Mouse (Mus musculus) lung, postnatal 0 days (tissue): ENCODE measurements around the gene Olfr866. TPM values are rescaled to one million over a fixed set of nuclear protein-coding genes. Genes with fewer than 3 reads are reported as not detected.

Source experiments
- ATAC-seq: fragments of 200-750 bp; cut with Nextera tagmentation; 2 replicates; pipeline ENCODE4 v1.8.0; 2017; ENCODE audit warnings: moderate library complexity
- DNase-seq: peaks from one replicate; pipeline ENCODE4 v3.0.0-alpha.2; 2016; ENCODE audit warnings: low spot score
- H3K27ac ChIP-seq: fragments of 300-500 bp; sonication (generic); 2 replicates; pipeline ENCODE4 v1.5.1; 2014; ENCODE audit warnings: antibody characterized with exemption, mild to moderate bottlenecking, low read length, mixed read lengths
- H3K27me3 ChIP-seq: fragments of 300-500 bp; sonication (generic); replicated peaks from 2 replicates; pipeline ENCODE4 v1.6.1; 2014; ENCODE audit warnings: low read length, mixed read lengths; ENCODE audit not compliant: insufficient read depth
- H3K36me3 ChIP-seq: fragments of 300-500 bp; sonication (generic); 2 replicates; pipeline ENCODE4 v1.6.1; 2014; ENCODE audit warnings: low read length, mixed read lengths; ENCODE audit not compliant: insufficient read depth
- H3K4me1 ChIP-seq: fragments of 300-500 bp; sonication (generic); 2 replicates; pipeline ENCODE4 v1.6.1; 2014; ENCODE audit warnings: antibody characterized with exemption, low read depth, low read length, mixed read lengths; ENCODE audit not compliant: insufficient read depth
- H3K4me2 ChIP-seq: fragments of 300-500 bp; sonication (generic); replicated peaks from 2 replicates; pipeline ENCODE4 v1.6.1; 2014; ENCODE audit warnings: low read depth, mild to moderate bottlenecking, low read length, moderate library complexity, mixed read lengths
- H3K4me3 ChIP-seq: fragments of 300-500 bp; sonication (generic); 2 replicates; pipeline ENCODE4 v1.5.1; 2014; ENCODE audit warnings: low read depth, low read length
- H3K9ac ChIP-seq: fragments of 300-500 bp; sonication (generic); replicated peaks from 2 replicates; pipeline ENCODE4 v1.6.1; 2014; ENCODE audit warnings: low read depth, mild to moderate bottlenecking
- H3K9me3 ChIP-seq: fragments of 300-500 bp; sonication (generic); 2 replicates; pipeline ENCODE4 v1.6.1; 2016; ENCODE audit warnings: low read length, mixed read lengths
- CTCF ChIP-seq: IDR thresholded peaks from 2 replicates; pipeline ENCODE4 v1.5.1; 2016; ENCODE audit warnings: antibody characterized with exemption, mild to moderate bottlenecking
- EP300 ChIP-seq: IDR thresholded peaks from 2 replicates; pipeline ENCODE4 v1.6.1; 2016; ENCODE audit warnings: antibody characterized with exemption, mild to moderate bottlenecking, control low read depth
- WGBS: fragments of 180-500 bp; shearing (Covaris S2); extraction: QIAGEN DNeasy Blood & Tissue Kit; methylation state at CpG from one replicate; pipeline ENCODE4 v1.1.7; 2014; 5-methylcytosine and 5-hydroxymethylcytosine counted together
- microRNA-seq: library from miRNA; unstranded; fragments of <30 nt; microRNA quantifications from one replicate; pipeline ENCODE4, GENCODE M21; 2016
- polyA plus RNA-seq: library from polyadenylated mRNA; unstranded; fragments of >200 nt; fragmentation: Nextera tagmentation; extraction: Ambion mirVana; gene quantifications from 2 replicates; pipeline ENCODE4 v1.2.1, GENCODE M21; 2015

The Olfr866 gene
- polyA plus RNA-seq: not detected in 2 replicates

DNA sequence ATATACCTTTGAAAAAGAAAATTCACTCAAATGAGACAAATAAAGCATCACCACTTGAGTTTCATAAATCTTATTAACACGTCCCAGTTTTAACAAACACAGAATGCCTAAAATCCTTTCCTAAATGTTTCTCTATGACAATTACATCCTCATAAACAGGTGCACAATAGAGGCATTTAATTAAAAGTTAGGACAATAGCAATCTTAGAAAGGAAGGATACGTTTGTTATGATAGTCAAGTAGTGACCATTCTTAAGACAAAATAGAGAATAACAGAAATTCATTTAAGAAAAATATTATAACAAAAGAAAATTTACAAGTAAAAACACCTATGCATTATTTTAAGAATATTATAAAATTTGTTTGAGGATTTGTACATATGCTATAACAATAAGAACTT, at the start of gene Olfr866:
Gene Olfr866 (minus strand): TSS at position 101 of the 400 bp plus-strand sequence.
- Histone ChIP-seq H3K27ac (no peak within 1 kb of the TSS), H3K36me3 (no peaks in the 10 kb centered on the region), H3K4me2 (no peak within 1 kb of the TSS), H3K27me3 (no peaks in the 10 kb centered on the region), H3K4me3 (no peak within 1 kb of the TSS), H3K9me3 (no peaks in the 10 kb centered on the region), H3K4me1 (no peaks in the 10 kb centered on the region), H3K9ac (no peak within 1 kb of the TSS)
- TF ChIP-seq EP300: no peak
- TF ChIP-seq CTCF: no peak
- DNase-seq (no peak), ATAC-seq (no peak)
- 62% methylated on average over 2 of the region's 2 CpGs for WGBS

DNA sequence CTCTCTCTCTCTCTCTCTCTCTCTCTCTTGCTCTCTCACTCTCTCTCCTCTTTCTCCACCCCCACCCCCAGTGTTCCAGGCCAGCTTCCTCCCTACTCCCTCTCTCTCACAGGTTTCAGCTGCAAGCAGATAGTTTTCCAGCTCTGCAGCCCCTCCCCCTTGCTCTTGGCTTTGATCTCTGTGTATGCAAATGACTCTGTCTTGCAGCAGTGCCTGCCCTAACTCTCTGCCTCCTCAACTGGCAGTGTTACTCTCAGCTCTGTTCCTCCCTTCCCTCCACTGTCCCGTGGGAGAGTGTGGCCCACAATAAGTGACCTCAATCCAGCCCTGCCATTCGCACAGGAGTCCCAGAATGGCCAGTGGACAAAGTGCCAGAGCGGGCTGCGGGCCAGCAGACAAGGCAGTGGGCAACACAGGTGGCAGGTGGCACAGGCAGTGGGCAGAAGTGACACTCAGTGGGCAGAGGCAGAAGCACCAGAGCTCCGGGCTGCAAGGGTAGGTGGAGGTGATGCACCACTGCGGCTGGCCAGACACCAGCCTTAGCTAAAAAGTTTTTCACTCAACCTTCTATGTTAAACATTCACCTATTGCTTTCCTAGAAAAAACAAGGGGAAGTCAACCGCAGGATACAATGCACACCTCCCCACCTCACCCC, 45.8 kb upstream of the Olfr866 start:
- H3K4me2 ChIP-seq: no peak overlapping the region
- H3K4me3 ChIP-seq: no peak overlapping the region
- no peak overlapping the region for H3K27ac ChIP-seq
- no peaks in the 10 kb centered on the region; the same call in 1 of the 2 replicates for H3K9me3 ChIP-seq
- ATAC-seq (no peak), DNase-seq (no peak)
- H3K9ac ChIP-seq: no peak overlapping the region
- H3K27me3 ChIP-seq: no peaks in the 10 kb centered on the region
- 53% methylated on average over 7 of the region's 7 CpGs for WGBS
- no peaks in the 10 kb centered on the region for H3K36me3 ChIP-seq
- no peaks in the 10 kb centered on the region for H3K4me1 ChIP-seq
- TF ChIP-seq CTCF: no peak
- TF ChIP-seq EP300: no peak

DNA sequence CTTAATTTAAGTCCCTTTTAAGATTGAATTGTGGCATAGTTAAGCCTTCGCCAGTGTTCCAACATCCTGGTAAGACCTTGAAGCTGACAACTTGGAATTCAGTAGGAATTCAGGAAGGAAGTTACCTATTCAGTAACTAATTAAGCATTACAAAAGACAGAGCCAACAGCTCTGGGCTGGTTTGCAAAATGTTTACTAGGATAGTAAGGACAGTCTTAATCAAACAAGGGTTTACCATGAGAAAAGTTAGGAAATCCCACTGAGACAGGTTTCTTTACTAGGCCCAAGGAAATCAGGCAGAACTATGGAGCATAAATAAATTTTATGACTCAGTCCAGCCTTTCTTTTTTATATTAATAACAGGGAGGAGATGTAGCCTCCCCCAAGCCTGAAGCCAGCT, 43.5 kb upstream of the Olfr866 start:
- no peaks in the 10 kb centered on the region for H3K4me1 ChIP-seq
- H3K9me3 ChIP-seq: no peaks in the 10 kb centered on the region; the same call in 1 of the 2 replicates
- H3K9ac ChIP-seq: no peak overlapping the region
- no peak overlapping the region for H3K27ac ChIP-seq
- WGBS: 82% methylated on average over 1 of the region's 1 CpGs
- H3K4me3 ChIP-seq: no peak overlapping the region
- no peak for DNase-seq
- H3K27me3 ChIP-seq: no peaks in the 10 kb centered on the region
- H3K4me2 ChIP-seq: no peak overlapping the region
- ATAC-seq: no peak
- H3K36me3 ChIP-seq: no peaks in the 10 kb centered on the region
- TF ChIP-seq CTCF (no peak), EP300 (no peak)

- DNase-seq (no peak), ATAC-seq (no peak)
- Histone ChIP-seq H3K36me3 (no peaks in the 10 kb centered on the region), H3K27me3 (no peaks in the 10 kb centered on the region), H3K9me3 (no peaks in the 10 kb centered on the region; the same call in 1 of the 2 replicates), H3K4me2 (no peak overlapping the region), H3K4me1 (no peaks in the 10 kb centered on the region), H3K4me3 (no peak overlapping the region), H3K27ac (no peak overlapping the region), H3K9ac (no peak overlapping the region)
- no peak for TF ChIP-seq EP300
- no peak for TF ChIP-seq CTCF
- WGBS: 71% methylated on average over 3 of the region's 3 CpGs
These were observed 42.4 kb upstream of the Olfr866 start for GRCm38 (mm10) chr9:20070236-20070635.

- ATAC-seq: no peak
- Histone ChIP-seq H3K27me3 (no peaks in the 10 kb centered on the region), H3K36me3 (no peaks in the 10 kb centered on the region), H3K27ac (no peak within 1 kb of the TSS), H3K9ac (no peak within 1 kb of the TSS), H3K9me3 (no peaks in the 10 kb centered on the region), H3K4me3 (no peak within 1 kb of the TSS), H3K4me1 (no peaks in the 10 kb centered on the region), H3K4me2 (no peak within 1 kb of the TSS)
- no peak for DNase-seq
- WGBS: 64% methylated on average over 1 of the region's 1 CpGs
- no peak for TF ChIP-seq EP300
- no peak for TF ChIP-seq CTCF
These were observed 29.6 kb upstream of the Olfr866 start, which contains the start of gene Olfr867 for GRCm38 (mm10) chr9:20057462-20057861. TSS of gene Olfr867 (minus strand) at chr9:20057562.

- no peak for DNase-seq
- TF ChIP-seq CTCF: no peak
- no peak for TF ChIP-seq EP300
- Histone ChIP-seq H3K4me2 (no peak overlapping the region), H3K27ac (no peak overlapping the region), H3K27me3 (no peaks in the 10 kb centered on the region), H3K36me3 (no peaks in the 10 kb centered on the region), H3K9me3 (no peaks in the 10 kb centered on the region; the same call in 1 of the 2 replicates), H3K4me3 (no peak overlapping the region), H3K4me1 (no peaks in the 10 kb centered on the region), H3K9ac (no peak overlapping the region)
- 49% methylated on average over 3 of the region's 3 CpGs for WGBS
- no peak for ATAC-seq
These were observed 20.1 kb upstream of the Olfr866 start for GRCm38 (mm10) chr9:20047964-20048363.

Small RNA genes lying within 50 kb of the gene (microRNA-seq; reads per million reads assigned to microRNA genes)
- gene Gm26231: not detected
- not detected for gene Gm44395

Other genes with a start within 250 kb of the Olfr866 start
- not detected in 2 replicates for gene Olfr58, start 247.8 kb downstream of the Olfr866 start, polyA plus RNA-seq
- not detected in 2 replicates for gene Olfr859, start 223.1 kb downstream of the Olfr866 start, polyA plus RNA-seq
- gene Olfr860, start 178.3 kb downstream of the Olfr866 start, polyA plus RNA-seq: not detected in 2 replicates
- not detected in 2 replicates for gene Olfr862, start 140.0 kb downstream of the Olfr866 start, polyA plus RNA-seq
- gene Olfr77, start 111.2 kb downstream of the Olfr866 start, polyA plus RNA-seq: 0.19 and 0.23 TPM in 2 replicates
- not detected in 2 replicates for gene Olfr867, start 29.5 kb upstream of the Olfr866 start, polyA plus RNA-seq
- gene Olfr868, start 70.6 kb upstream of the Olfr866 start, polyA plus RNA-seq: not detected in 2 replicates
- gene Olfr869, start 101.0 kb upstream of the Olfr866 start, polyA plus RNA-seq: not detected in 2 replicates
- gene Olfr870, start 146.0 kb upstream of the Olfr866 start, polyA plus RNA-seq: not detected in 2 replicates
- gene Olfr871, start 184.2 kb upstream of the Olfr866 start, polyA plus RNA-seq: not detected in 2 replicates
- not detected in 2 replicates for gene Olfr872, start 209.1 kb upstream of the Olfr866 start, polyA plus RNA-seq